Mouse (Mus musculus): ENCODE data around the gene Wwox.

Wwox gene

DNA sequence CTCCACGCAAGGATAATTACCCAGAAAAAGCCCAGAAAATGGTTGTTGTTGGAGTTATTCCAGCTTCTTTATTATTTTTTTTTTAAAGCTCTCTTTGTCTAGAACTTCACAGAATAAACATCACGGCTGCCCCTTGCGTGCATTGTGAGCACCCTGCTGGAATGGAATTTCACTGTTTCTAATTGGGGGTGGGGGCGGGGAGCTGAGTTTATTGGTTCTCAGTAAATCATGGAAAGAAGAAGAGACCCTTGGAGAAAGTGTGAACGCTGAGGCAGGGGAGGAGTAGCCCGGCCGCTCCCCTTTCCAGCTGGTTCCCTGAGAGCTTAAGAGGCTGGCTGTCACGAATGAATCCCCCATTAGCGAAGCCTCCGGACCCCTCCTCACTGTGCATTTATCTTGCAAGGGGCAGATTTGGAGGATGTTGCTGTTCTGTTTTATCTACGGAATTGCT lies 436.7 kb downstream of the Wwox start:
- no peak for DNase-seq

- DNase-seq, result no peak
Observed at GRCm38 (mm10) chr8:114876696-114877206, 437.3 kb downstream of the Wwox start.

DNA sequence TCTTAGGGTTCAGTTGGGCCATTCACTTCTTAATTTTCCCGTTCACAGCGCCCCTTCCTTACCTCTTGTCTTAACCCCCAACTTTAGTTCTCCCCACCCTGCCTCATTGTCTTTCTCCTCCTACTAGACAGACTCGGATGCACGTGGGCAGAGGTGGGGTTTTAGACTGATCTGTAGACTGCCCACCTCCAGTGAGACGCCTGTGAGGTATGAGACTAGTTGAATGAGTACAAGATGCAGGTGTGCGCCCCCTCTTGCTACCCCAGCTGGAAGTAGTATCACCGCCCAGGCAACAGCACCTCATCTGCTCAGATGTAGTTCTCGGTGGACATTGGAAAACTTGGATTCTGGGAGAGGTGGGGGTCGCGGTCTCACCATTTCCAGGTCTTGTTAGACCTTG lies 437.8 kb downstream of the Wwox start:
- no peak for DNase-seq

GRCm38 (mm10) chr8:114878449-114879276 lies 439.2 kb downstream of the Wwox start:
- no peak for DNase-seq

DNA sequence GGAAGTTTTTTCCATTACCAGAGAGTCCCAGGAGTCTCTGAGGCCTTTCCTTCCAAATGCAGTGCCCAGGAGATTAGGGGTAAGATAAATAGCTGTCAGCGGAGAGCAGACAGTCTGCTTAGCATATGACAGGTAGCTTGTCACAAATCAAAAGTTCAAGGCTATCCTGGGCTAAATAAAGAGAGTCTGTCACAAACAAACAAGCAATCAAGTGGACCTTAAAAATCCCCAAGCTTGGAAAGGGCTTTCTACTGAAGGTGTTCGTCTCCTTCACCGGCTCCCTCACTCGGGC lies 439.8 kb downstream of the Wwox start:
- no peak for DNase-seq

GRCm38 (mm10) chr8:114879678-114880077 lies 440.2 kb downstream of the Wwox start:
- no peak for DNase-seq

GRCm38 (mm10) chr8:114880475-114881135 lies 441.1 kb downstream of the Wwox start:
- no peak for DNase-seq

- no peak for DNase-seq
Observed at GRCm38 (mm10) chr8:114881891-114882401, 442.5 kb downstream of the Wwox start.

- DNase-seq, result no peak
Observed at GRCm38 (mm10) chr8:114882504-114882903, 443.0 kb downstream of the Wwox start.

DNA sequence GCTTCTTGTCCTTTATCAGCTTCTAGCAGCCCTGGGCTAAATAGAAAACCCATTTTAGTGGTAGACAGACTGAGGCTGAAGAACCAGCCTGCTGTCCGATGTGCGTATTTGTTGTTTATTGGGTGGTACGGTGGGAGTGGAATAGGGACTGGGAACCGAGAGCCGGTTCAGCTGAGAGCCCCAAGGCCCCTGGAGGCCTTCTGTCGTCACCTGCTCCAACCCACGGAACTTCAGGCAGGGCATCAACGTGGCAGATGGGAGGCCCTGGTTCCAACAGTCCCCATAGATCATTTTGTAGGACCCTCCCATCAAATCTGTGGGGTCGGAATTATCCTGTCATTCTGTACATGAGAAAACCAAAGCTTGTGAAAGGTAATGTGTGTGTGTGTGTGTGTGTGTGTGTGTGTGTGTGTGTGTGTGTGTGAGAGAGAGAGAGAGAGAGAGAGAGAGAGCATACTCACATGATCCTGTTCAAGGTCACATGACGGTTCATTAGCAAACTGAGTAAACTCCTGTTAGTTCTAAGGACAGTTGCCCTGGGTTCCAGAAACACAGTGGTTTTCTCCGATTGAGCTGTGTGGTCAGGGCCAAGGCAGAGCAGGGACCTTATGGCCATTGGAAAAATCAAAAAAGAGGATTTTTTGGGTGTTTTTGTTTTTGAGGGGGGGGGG lies 443.6 kb downstream of the Wwox start:
- DNase-seq, result no peak

- DNase-seq, result no peak
Observed at GRCm38 (mm10) chr8:114883967-114884366, 444.5 kb downstream of the Wwox start.

DNA sequence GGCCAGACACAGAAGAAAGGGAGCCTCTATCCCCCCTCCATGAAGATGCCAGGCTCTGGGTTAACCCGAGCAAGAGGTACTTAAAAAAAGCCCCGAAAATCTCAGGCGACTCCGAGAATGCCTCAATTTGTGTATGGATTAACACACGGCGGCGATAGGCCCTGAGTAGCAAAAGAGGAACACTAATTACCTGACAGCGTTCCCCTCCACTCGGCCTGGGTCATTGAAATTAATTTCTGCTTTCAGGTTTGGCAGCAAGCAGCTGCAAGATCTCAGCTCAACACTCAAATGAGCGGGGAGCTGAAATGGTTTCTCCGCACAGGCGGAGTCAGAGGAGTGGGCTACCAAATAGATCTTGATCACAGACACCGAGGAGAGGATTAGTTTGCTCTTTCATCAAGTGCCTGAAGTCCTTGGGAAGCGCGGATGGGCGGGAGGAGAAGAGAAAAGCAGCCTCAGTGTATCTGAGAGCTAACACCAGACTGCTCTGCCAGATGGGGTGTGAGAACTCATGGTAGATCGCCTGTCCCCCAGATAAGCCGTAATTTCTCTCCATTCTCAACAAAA lies 445.7 kb downstream of the Wwox start:
- no peak for DNase-seq

- DNase-seq, result no peak
Observed at GRCm38 (mm10) chr8:114888388-114888787, 448.9 kb downstream of the Wwox start.

DNA sequence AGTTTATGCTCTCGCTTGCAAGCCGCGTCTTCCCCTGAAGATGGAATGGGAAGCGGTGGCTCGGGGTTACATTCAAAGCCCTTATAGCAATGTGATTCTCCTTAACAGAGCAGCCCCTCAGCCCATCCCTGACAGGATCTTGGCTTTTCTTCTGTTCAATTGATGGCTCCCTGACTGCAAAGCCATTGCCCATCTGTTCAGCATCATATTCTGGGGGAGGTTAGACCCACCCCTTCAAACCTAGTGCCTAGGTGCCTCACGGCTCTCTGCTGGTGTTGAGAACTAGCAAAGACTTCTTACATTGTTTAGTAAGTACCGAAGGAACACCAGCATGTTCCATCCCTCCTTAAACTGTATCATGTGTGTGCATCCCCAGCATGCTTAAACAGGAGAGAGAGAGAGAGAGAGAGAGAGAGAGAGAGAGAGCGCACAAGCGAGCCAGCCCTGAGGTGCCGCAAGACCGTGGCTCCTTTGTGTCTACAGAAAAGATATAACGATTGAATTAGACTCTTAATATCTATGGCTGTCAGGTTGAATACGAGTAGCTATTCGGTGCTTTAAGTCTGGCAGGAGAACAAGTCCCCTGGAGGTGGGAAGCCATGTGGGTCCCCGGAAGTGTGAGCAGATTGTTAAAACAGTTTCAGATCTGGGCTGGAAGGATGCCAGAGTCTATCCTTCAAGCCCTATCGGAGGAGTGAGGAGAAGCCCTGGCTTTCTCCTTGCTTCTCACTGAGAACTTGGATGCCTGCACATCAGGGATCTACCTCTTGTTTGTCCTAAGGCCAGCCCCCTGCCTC lies 450.3 kb downstream of the Wwox start:
- no peak for DNase-seq

GRCm38 (mm10) chr8:114890478-114890877 lies 451.0 kb downstream of the Wwox start:
- no peak for DNase-seq

DNA sequence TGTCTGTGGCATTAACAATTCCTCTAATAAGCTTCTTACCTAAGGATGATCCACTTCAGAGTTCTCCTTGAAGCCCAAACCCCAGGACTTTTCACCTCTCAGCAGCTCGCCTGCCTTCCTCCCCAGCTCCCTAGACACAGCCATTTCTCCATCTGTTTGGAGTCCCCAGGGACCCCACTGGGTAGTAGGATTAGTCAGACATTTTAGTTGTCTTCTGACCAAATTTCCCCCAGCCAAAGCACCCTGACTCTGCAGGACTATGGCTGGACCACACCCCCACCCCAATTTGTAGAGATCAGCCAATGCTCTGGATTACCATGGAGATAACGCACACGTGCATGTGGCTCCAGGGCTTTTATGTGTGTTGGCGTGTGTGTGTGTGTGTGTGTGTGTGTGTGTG lies 451.8 kb downstream of the Wwox start:
- no peak for DNase-seq

DNA sequence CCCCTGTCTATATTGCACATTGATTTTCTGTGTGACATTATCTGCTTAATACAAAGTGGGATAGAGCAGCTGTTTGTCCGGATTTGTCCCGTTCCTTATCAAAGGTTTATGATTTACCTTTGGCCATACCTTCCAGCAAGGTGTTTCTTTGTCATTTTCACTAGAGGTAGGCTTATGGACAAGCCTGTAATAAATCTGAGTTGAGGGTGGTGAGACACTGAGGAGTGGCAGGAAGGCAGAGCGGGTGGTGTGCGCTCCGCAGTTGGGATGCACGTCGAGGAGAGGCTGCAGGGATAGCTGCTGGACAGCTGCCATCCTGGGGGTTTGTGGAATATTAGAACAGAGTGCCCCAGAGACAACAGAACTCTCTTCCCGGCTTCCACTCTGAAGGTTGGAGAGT lies 458.0 kb downstream of the Wwox start:
- DNase-seq, result no peak

DNA sequence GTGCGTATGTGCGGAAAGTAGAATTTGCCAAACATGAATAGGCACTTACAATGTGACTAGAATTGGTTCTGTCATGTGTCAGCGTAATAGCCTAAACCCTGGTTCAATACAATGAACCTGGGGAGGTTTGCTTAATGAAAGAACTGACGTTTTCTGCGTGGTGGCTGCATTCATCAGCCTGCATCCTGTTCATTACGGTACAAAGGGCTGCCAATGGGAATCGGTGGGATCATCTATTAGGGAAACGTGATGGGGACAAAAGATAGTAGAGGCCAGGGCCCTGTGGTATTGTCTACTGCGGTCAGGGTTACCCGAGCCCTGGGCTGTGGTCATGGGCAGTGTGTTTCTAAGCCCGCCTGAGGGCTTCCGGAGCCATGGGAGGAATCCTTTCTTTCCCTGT lies 459.7 kb downstream of the Wwox start:
- DNase-seq, result no peak

DNA sequence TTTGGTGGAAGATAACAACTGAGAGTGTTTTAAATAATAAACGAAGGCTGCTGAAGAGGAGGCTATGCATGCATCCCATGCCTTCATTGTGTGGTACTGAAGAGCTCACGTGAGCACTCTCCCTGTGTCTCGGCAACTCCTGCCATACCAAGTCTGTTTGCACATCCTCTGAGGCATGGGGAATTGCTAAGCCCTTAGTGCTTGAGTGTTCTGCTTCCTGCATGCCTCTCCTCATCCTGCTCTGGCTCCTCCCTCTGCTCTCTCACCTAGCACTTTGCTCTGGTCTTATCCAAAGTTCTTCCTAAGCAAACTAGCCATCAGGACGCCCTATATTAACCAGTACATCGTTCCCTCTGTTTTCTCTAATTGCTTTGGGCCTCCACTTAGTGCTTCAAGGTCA lies 463.1 kb downstream of the Wwox start:
- DNase-seq, result no peak

GRCm38 (mm10) chr8:114908086-114908485 lies 468.6 kb downstream of the Wwox start:
- no peak for DNase-seq

DNA sequence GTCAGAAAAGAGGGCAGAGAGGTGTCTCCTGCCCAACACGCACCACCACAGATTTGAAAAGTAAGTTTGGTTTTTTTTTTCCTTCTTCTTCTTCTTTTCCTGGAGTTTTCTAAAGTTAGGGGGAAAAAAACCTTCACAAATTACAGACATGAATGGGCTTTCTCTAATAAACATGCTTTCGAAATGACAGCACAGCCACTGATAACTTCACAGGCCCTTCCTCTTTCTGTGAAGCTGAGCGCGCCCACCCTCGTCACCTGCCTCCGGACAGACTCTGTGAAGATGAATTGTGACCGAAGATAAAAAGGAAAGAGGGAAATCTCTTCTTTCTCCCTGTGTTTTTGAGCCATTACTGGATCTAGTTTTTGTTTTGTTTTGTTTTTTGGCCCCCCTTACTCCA lies 469.1 kb downstream of the Wwox start:
- DNase-seq, result no peak

DNA sequence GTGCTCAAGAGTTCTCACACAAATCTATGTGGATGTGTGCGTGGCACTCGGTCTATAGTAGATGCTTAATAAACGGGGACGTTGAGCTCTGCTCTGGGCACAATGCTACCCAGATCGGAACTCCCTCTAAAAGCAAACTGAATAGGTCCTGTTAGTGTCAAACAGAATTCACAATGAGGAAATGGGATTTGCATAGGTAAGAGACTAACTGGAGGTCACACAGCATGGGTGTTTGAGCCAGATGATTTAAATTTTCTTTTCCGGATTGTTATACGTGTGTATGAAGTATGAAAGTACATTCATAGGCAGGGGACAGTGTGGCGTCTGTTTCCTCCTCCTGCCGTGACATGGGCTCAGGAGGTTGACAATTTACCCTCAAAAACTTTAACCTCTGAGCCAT lies 469.7 kb downstream of the Wwox start:
- DNase-seq, result no peak

All from heart, adult 11 months (tissue).